Mouse (Mus musculus) bone marrow macrophage, adult 2 months (primary cell): ENCODE measurements at regions not wholly inside any gene's neighbourhood (a gene's known extent, or its start where the extent isn't known, plus 50 kb on each side); places are given as distances from the start of the nearest gene placed in this dataset.
A peak's percentile ranks its signal among the peaks of the same experiment; 100 is the strongest.

Experiments used
- H3K27ac ChIP-seq: 2 replicates; pipeline ENCODE4 v1.5.1; 2012; ENCODE audit warnings: low read depth, low read length; ENCODE audit not compliant: insufficient read depth
- H3K4me1 ChIP-seq: 2 replicates; pipeline ENCODE4 v1.6.1; 2012; ENCODE audit warnings: low read length; ENCODE audit not compliant: control insufficient read depth, insufficient read depth
- H3K4me3 ChIP-seq: 2 replicates; pipeline ENCODE4 v1.5.1; 2012; ENCODE audit warnings: mild to moderate bottlenecking, low read length, moderate library complexity; ENCODE audit not compliant: insufficient read depth
- CTCF ChIP-seq: IDR thresholded peaks from 2 replicates; pipeline ENCODE4 v1.5.1; 2012; ENCODE audit warnings: low read depth, mild to moderate bottlenecking, low read length, moderate library complexity
- POLR2A ChIP-seq: IDR thresholded peaks from 2 replicates; pipeline ENCODE4 v1.6.1; 2012; ENCODE audit warnings: mild to moderate bottlenecking, low read depth, low read length, borderline replicate concordance

GRCm38 (mm10) chr2:18617520-18617919 lies 54.7 kb upstream of the Commd3 start:
- no peak overlapping the region for H3K4me3 ChIP-seq
- TF ChIP-seq POLR2A (no peak), CTCF (no peak)
- H3K27ac ChIP-seq: no peak overlapping the region
- H3K4me1 ChIP-seq: no peaks in the 10 kb centered on the region

GRCm38 (mm10) chr2:18609868-18610185 lies 62.4 kb upstream of the Commd3 start:
- peak overlapping the region; percentile 62 for H3K4me3 ChIP-seq
- H3K4me1 ChIP-seq: peaks cover 11% of the 10 kb centered on the region
- no peak for TF ChIP-seq POLR2A
- H3K27ac ChIP-seq: no peak overlapping the region

- Histone ChIP-seq H3K27ac (peak overlapping the region; percentile 63), H3K4me3 (peak overlapping the region; percentile 62), H3K4me1 (peaks cover 11% of the 10 kb centered on the region)
- TF ChIP-seq CTCF (no peak), POLR2A (no peak)
Measured at GRCm38 (mm10) chr2:18609075-18609867, 62.9 kb upstream of the Commd3 start.

- H3K4me1 ChIP-seq: peaks cover 11% of the 10 kb centered on the region
- peak overlapping the region; percentile 62 for H3K4me3 ChIP-seq
- peak overlapping the region; percentile 63 for H3K27ac ChIP-seq
- TF ChIP-seq CTCF: no peak
- TF ChIP-seq POLR2A: no peak
Measured at GRCm38 (mm10) chr2:18608260-18609074, 63.7 kb upstream of the Commd3 start.

GRCm38 (mm10) chr2:18607586-18608259 lies 64.5 kb upstream of the Commd3 start:
- H3K27ac ChIP-seq: peak overlapping the region; percentile 63
- no peak for TF ChIP-seq CTCF
- no peak for TF ChIP-seq POLR2A
- peaks cover 11% of the 10 kb centered on the region for H3K4me1 ChIP-seq
- peak overlapping the region; percentile 62 for H3K4me3 ChIP-seq

GRCm38 (mm10) chr2:18607088-18607487 lies 65.1 kb upstream of the Commd3 start:
- TF ChIP-seq CTCF: no peak
- TF ChIP-seq POLR2A: no peak
- Histone ChIP-seq H3K4me3 (peak overlapping the region; percentile 62), H3K27ac (peak overlapping the region; percentile 63), H3K4me1 (peaks cover 11% of the 10 kb centered on the region)

- no peak for TF ChIP-seq POLR2A
- H3K27ac ChIP-seq: no peak overlapping the region
- H3K4me1 ChIP-seq: peaks cover 3% of the 10 kb centered on the region
- H3K4me3 ChIP-seq: no peak overlapping the region
Measured at GRCm38 (mm10) chr2:18592221-18592620, 80.0 kb upstream of the Commd3 start.

- Histone ChIP-seq H3K4me3 (peak overlapping the region; percentile 84), H3K27ac (no peak overlapping the region), H3K4me1 (peaks cover 5% of the 10 kb centered on the region)
- TF ChIP-seq POLR2A: no peak
- no peak for TF ChIP-seq CTCF
Measured at GRCm38 (mm10) chr2:18588232-18588631, 84.0 kb upstream of the Commd3 start.

- TF ChIP-seq CTCF: no peak
- no peak for TF ChIP-seq POLR2A
- H3K27ac ChIP-seq: no peak overlapping the region
- peaks cover 5% of the 10 kb centered on the region for H3K4me1 ChIP-seq
- H3K4me3 ChIP-seq: peak overlapping the region; percentile 84
Measured at GRCm38 (mm10) chr2:18587746-18588231, 84.4 kb upstream of the Commd3 start.

- H3K4me3 ChIP-seq: peak overlapping the region; percentile 84
- TF ChIP-seq POLR2A (no peak), CTCF (no peak)
- peaks cover 5% of the 10 kb centered on the region for H3K4me1 ChIP-seq
- 0 out of 2 replicates have a peak overlapping the region, but pooled peaks have one; percentile 20 for H3K27ac ChIP-seq
Measured at GRCm38 (mm10) chr2:18586925-18587724, 85.1 kb upstream of the Commd3 start.
